Mouse (Mus musculus): Measurements from ENCODE around the gene Pde1c. TPM values are rescaled to one million over a fixed set of nuclear protein-coding genes. Genes with fewer than 3 reads are reported as not detected.

Gene Pde1c
- polyA plus RNA-seq, 1 experiment from 2014 or later, result 3.5 TPM

GRCm38 (mm10) chr6:56389178-56389577 is 179.7 kb downstream of the Pde1c start:
- no peaks in the 10 kb centered on the region for H3K27me3 ChIP-seq (ENCODE audit: insufficient read depth, poor library complexity, severe bottlenecking)
- WGBS, result 88% methylated on average over 5 of the region's 5 CpGs
- H3K9me3 ChIP-seq, result no peaks in the 10 kb centered on the region
- DNase-seq (ENCODE audit: low spot score), result no peak
- no peak overlapping the region for H3K4me3 ChIP-seq
- H3K4me1 ChIP-seq (replicated peaks), result no peaks in the 10 kb centered on the region
- no peak overlapping the region for H3K27ac ChIP-seq
- H3K36me3 ChIP-seq, result no peaks in the 10 kb centered on the region

- no peaks in the 10 kb centered on the region for H3K36me3 ChIP-seq
- H3K27ac ChIP-seq, result no peak overlapping the region
- H3K9me3 ChIP-seq, result no peaks in the 10 kb centered on the region
- no peaks in the 10 kb centered on the region for H3K27me3 ChIP-seq (ENCODE audit: insufficient read depth, poor library complexity, severe bottlenecking)
- whole genome bisulfite sequencing, result 92% methylated on average over 3 of the region's 3 CpGs
- no peaks in the 10 kb centered on the region for H3K4me1 ChIP-seq (replicated peaks)
- no peak for DNase-seq (ENCODE audit: low spot score)
- no peak overlapping the region for H3K4me3 ChIP-seq
Measured at GRCm38 (mm10) chr6:56376359-56376758, 192.5 kb downstream of the Pde1c start.

DNA sequence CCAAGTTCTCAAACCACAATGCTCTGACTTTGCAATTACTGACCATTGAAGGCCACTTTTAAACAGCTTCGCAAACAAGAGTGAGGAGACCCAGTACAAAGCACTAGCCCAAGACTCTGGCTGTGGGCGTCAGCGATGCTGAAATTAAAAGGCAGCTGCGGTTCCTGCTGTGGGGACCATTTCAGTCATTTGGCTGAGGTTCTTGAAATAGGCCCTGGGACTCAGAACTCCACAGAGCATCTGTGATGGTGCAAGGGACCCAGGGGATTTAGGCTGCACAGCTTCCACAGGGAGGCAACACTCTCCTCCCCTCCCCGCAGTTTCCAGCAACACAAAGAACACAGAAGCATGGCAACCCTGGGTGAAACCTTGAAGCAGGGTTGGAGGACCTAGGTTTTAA is 194.7 kb downstream of the Pde1c start:
- 90% methylated on average over 5 of the region's 5 CpGs for WGBS
- DNase-seq (ENCODE audit: low spot score), result no peak
- Histone ChIP-seq H3K4me1 (replicated peaks) (no peaks in the 10 kb centered on the region), H3K9me3 (no peaks in the 10 kb centered on the region), H3K27me3 (ENCODE audit: insufficient read depth, poor library complexity, severe bottlenecking) (no peaks in the 10 kb centered on the region), H3K27ac (no peak overlapping the region), H3K4me3 (no peak overlapping the region), H3K36me3 (no peaks in the 10 kb centered on the region)

GRCm38 (mm10) chr6:56373753-56374152 is 195.2 kb downstream of the Pde1c start:
- no peaks in the 10 kb centered on the region for H3K27me3 ChIP-seq (ENCODE audit: insufficient read depth, poor library complexity, severe bottlenecking)
- no peak for DNase-seq (ENCODE audit: low spot score)
- no peak overlapping the region for H3K27ac ChIP-seq
- 92% methylated on average over 3 of the region's 3 CpGs for WGBS
- no peaks in the 10 kb centered on the region for H3K4me1 ChIP-seq (replicated peaks)
- no peak overlapping the region for H3K4me3 ChIP-seq
- H3K36me3 ChIP-seq, result no peaks in the 10 kb centered on the region
- no peaks in the 10 kb centered on the region for H3K9me3 ChIP-seq

GRCm38 (mm10) chr6:56373046-56373751 is 195.7 kb downstream of the Pde1c start:
- WGBS, result 78% methylated on average over 10 of the region's 10 CpGs
- H3K36me3 ChIP-seq, result no peaks in the 10 kb centered on the region
- H3K27ac ChIP-seq, result no peak overlapping the region
- no peak overlapping the region for H3K4me3 ChIP-seq
- no peaks in the 10 kb centered on the region for H3K9me3 ChIP-seq
- DNase-seq (ENCODE audit: low spot score), result no peak
- no peaks in the 10 kb centered on the region for H3K27me3 ChIP-seq (ENCODE audit: insufficient read depth, poor library complexity, severe bottlenecking)
- no peaks in the 10 kb centered on the region for H3K4me1 ChIP-seq (replicated peaks)

DNA sequence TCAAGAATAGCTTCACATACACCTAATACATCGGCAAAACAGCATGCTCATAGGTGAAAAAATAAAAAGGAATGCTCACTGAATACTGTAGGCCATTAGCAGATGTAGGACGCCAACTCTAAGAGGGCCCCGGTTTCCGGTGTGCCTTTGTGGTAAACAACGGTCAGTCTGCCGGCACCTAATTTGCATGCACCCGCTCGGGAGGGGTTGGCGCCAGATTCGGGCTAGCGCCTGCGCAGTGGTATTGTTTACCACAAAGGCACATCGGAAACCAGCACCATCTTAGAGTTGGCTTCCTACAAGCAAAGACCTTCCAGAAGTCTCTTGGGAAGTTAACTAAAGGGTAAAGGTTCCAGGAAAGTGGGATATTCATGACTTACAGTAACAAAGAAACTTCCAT is 199.4 kb downstream of the Pde1c start:
- 75% methylated on average over 13 of the region's 13 CpGs for WGBS
- Histone ChIP-seq H3K27ac (no peak overlapping the region), H3K4me3 (no peak overlapping the region), H3K36me3 (no peaks in the 10 kb centered on the region), H3K27me3 (ENCODE audit: insufficient read depth, poor library complexity, severe bottlenecking) (no peaks in the 10 kb centered on the region), H3K9me3 (no peaks in the 10 kb centered on the region), H3K4me1 (replicated peaks) (no peaks in the 10 kb centered on the region)
- DNase-seq (ENCODE audit: low spot score), result no peak

DNA sequence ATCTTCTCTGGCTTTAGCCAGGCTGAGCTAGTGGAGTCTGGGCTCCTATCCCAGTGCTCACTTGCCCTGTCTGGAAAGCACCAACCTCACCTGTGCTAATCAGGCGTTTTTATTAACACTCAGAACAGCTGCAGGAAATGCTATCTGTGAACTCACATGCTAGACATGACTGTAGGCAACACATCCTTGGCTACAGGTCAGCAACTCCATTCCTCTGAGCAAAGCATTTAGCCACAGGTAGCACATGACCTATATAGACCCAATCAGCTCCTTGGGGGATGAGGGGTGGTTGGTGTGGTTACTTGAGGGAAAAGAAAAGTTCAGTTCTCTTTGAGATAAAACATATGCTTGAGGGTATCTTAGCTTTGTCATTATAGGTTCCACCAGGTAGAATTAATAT is 200.8 kb downstream of the Pde1c start:
- no peaks in the 10 kb centered on the region for H3K9me3 ChIP-seq
- H3K27ac ChIP-seq, result no peak overlapping the region
- no peak for DNase-seq (ENCODE audit: low spot score)
- no peak overlapping the region for H3K4me3 ChIP-seq
- H3K36me3 ChIP-seq, result no peaks in the 10 kb centered on the region
- WGBS, result 71% methylated on average over 1 of the region's 1 CpGs
- no peaks in the 10 kb centered on the region for H3K4me1 ChIP-seq (replicated peaks)
- H3K27me3 ChIP-seq (ENCODE audit: insufficient read depth, poor library complexity, severe bottlenecking), result no peaks in the 10 kb centered on the region

- Histone ChIP-seq H3K9me3 (no peaks in the 10 kb centered on the region), H3K4me3 (no peak overlapping the region), H3K27me3 (ENCODE audit: insufficient read depth, poor library complexity, severe bottlenecking) (no peaks in the 10 kb centered on the region), H3K4me1 (replicated peaks) (peaks cover 5% of the 10 kb centered on the region), H3K27ac (no peak overlapping the region), H3K36me3 (no peaks in the 10 kb centered on the region)
- no peak for DNase-seq (ENCODE audit: low spot score)
Measured at GRCm38 (mm10) chr6:56367257-56367656, 201.6 kb downstream of the Pde1c start.

- Histone ChIP-seq H3K4me3 (peak overlapping the region; percentile 65), H3K4me1 (replicated peaks) (peaks cover 21% of the 10 kb centered on the region), H3K9me3 (no peaks in the 10 kb centered on the region), H3K27ac (peak overlapping the region; percentile 87; the same call in 1 of the 2 replicates), H3K36me3 (no peaks in the 10 kb centered on the region), H3K27me3 (ENCODE audit: insufficient read depth, poor library complexity, severe bottlenecking) (peaks cover 8% of the 10 kb centered on the region)
- 3% methylated on average over 5 of the region's 5 CpGs for WGBS
- no peak for DNase-seq (ENCODE audit: low spot score)
Measured at GRCm38 (mm10) chr6:56362650-56363049, 206.3 kb downstream of the Pde1c start.

DNA sequence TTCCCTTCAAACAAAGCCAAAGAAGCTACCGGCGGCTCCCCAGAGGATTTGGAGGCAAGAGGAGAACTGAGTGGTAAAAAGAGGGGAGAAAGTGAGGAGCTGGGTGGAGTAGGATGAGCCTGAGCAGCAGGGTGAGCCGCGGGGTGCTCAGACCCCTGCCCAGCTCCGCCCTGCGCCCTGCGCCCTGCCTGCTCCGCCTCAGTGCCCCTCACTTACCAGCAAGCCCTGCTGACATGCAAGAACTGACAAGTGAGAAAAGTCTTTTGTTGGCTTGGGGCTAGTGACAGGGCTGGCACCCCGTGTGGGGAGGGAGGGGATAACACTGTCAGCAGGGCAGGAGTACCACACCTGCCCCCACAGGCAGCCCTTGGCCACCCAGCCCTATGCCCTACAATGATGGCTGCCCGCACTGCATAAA is 206.8 kb downstream of the Pde1c start:
- H3K4me1 ChIP-seq (replicated peaks), result peaks cover 21% of the 10 kb centered on the region
- no peaks in the 10 kb centered on the region for H3K9me3 ChIP-seq
- no peaks in the 10 kb centered on the region for H3K36me3 ChIP-seq
- peak overlapping the region; percentile 65 for H3K4me3 ChIP-seq
- DNase-seq (ENCODE audit: low spot score), result peak; percentile 72
- peak overlapping the region; percentile 87 for H3K27ac ChIP-seq
- H3K27me3 ChIP-seq (ENCODE audit: insufficient read depth, poor library complexity, severe bottlenecking), result peaks cover 8% of the 10 kb centered on the region
- 0% methylated on average over 10 of the region's 10 CpGs for WGBS

- H3K36me3 ChIP-seq, result no peaks in the 10 kb centered on the region
- H3K27me3 ChIP-seq (ENCODE audit: insufficient read depth, poor library complexity, severe bottlenecking), result peaks cover 8% of the 10 kb centered on the region
- H3K4me1 ChIP-seq (replicated peaks), result peaks cover 21% of the 10 kb centered on the region
- 2% methylated on average over 19 of the region's 19 CpGs for WGBS
- peak overlapping the region; percentile 65 for H3K4me3 ChIP-seq
- H3K27ac ChIP-seq, result peak overlapping the region; percentile 87
- DNase-seq (ENCODE audit: low spot score), result peak; percentile 27
- no peaks in the 10 kb centered on the region for H3K9me3 ChIP-seq
Measured at GRCm38 (mm10) chr6:56361348-56362127, 207.4 kb downstream of the Pde1c start.

DNA sequence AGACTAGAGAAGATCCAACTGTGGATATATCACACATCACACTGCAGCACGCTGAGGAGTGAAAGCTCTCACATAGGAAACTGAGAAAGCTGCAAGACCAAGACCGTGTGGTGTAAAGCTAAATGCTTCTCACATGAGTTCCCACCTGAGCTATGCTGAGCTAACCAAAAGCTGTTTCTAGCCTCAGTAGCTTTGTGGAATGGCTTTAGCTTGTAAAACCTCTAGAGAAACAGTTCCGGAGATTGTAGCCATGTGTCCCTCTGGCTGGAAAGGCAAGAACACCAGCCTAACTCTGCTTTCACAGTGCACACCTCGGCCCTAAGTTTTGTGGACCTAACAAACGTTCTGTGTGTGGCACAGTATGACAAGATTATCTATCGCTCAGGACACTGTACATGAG is 208.8 kb downstream of the Pde1c start:
- peaks cover 8% of the 10 kb centered on the region for H3K27me3 ChIP-seq (ENCODE audit: insufficient read depth, poor library complexity, severe bottlenecking)
- no peaks in the 10 kb centered on the region for H3K9me3 ChIP-seq
- no peaks in the 10 kb centered on the region for H3K36me3 ChIP-seq
- no peak overlapping the region for H3K27ac ChIP-seq
- H3K4me3 ChIP-seq, result no peak overlapping the region
- H3K4me1 ChIP-seq (replicated peaks), result peaks cover 21% of the 10 kb centered on the region
- 77% methylated on average over 6 of the region's 6 CpGs for WGBS
- DNase-seq (ENCODE audit: low spot score), result no peak

- WGBS, result 87% methylated on average over 3 of the region's 3 CpGs
- H3K4me1 ChIP-seq (replicated peaks), result peaks cover 21% of the 10 kb centered on the region
- no peak overlapping the region for H3K4me3 ChIP-seq
Measured at GRCm38 (mm10) chr6:56359126-56359525, 209.8 kb downstream of the Pde1c start.

More at GRCm38 (mm10) chr6:56359126-56359525, 209.8 kb downstream of the Pde1c start:
- no peaks in the 10 kb centered on the region for H3K9me3 ChIP-seq
- no peaks in the 10 kb centered on the region for H3K36me3 ChIP-seq
- DNase-seq (ENCODE audit: low spot score), result no peak
- peaks cover 8% of the 10 kb centered on the region for H3K27me3 ChIP-seq (ENCODE audit: insufficient read depth, poor library complexity, severe bottlenecking)
- no peak overlapping the region for H3K27ac ChIP-seq

Data from hindbrain, embryonic 10.5 days (tissue).